Mouse (Mus musculus): ENCODE results near the gene Lum.

DNA sequence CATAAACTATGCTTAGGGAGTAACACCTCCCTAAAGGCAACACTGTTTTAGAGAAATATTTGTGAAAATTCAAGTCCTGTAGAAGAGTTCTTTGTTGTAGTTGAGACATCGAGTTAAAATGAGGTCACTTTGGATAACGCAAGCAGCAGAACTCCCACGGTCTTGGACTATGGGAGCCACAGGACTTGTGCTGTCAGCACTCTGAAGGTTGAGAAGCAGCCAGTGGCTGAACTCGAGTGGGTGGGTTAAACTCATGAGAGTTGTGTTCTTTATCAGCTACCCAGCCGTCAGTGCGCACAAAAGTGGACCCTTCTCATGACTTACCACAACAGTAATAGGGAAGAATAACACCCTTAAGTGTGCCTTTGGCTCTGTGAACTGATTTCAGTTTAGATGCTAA, 24.6 kb downstream of the Lum start:
- TF ChIP-seq POLR2A (IDR thresholded peaks at IDR 0.05; ENCODE audit: control insufficient read depth, low read depth, low read length) (no peak), CTCF (IDR thresholded peaks at IDR 0.05; ENCODE audit: control insufficient read depth, insufficient read depth, insufficient replicate concordance, low read depth, low read length) (no peak)
